Mouse (Mus musculus) midbrain, embryonic 11.5 days (tissue): ENCODE results near the gene Gltpd2. TPM values are rescaled to one million over a fixed set of nuclear protein-coding genes. Genes with fewer than 3 reads are reported as not detected.
A peak's percentile ranks its signal among the peaks of the same experiment; 100 is the strongest.

Source experiments
- ATAC-seq: fragments of 200-750 bp; cut with Nextera tagmentation; 2 replicates; pipeline ENCODE4 v1.8.0; 2017; ENCODE audit warnings: moderate TSS enrichment, moderate library complexity; ENCODE audit not compliant: low FRiP score
- DNase-seq: peaks from one replicate; pipeline ENCODE4 v3.0.0; 2015; ENCODE audit warnings: low spot score; ENCODE audit errors: missing footprints
- H3K27ac ChIP-seq: fragments of 300-500 bp; sonication (generic); 2 replicates; pipeline ENCODE4 v1.5.1; 2014; ENCODE audit warnings: low read depth, low read length
- H3K27me3 ChIP-seq: fragments of 300-500 bp; sonication (generic); 2 replicates; pipeline ENCODE4 v1.6.1; 2014; ENCODE audit warnings: mild to moderate bottlenecking, low read length, moderate library complexity, mixed read lengths; ENCODE audit not compliant: control insufficient read depth, insufficient read depth
- H3K36me3 ChIP-seq: fragments of 300-500 bp; sonication (generic); 2 replicates; pipeline ENCODE4 v1.6.1; 2014; ENCODE audit warnings: mild to moderate bottlenecking, low read length, moderate library complexity, mixed read lengths; ENCODE audit not compliant: control insufficient read depth, insufficient read depth
- H3K4me1 ChIP-seq: fragments of 300-500 bp; sonication (generic); 2 replicates; pipeline ENCODE4 v1.6.1; 2014; ENCODE audit warnings: low read length; ENCODE audit not compliant: control insufficient read depth, insufficient read depth
- H3K4me2 ChIP-seq: fragments of 300-500 bp; sonication (generic); 2 replicates; pipeline ENCODE4 v1.6.1; 2014; ENCODE audit warnings: mild to moderate bottlenecking, moderate library complexity
- H3K4me3 ChIP-seq: fragments of 300-500 bp; sonication (generic); 2 replicates; pipeline ENCODE4 v1.5.1; 2014; ENCODE audit warnings: low read depth, low read length
- H3K9ac ChIP-seq: fragments of 300-500 bp; sonication (generic); 2 replicates; pipeline ENCODE4 v1.6.1; 2014; ENCODE audit warnings: low read length
- H3K9me3 ChIP-seq: fragments of 300-500 bp; sonication (generic); 2 replicates; pipeline ENCODE4 v1.6.1; 2016; ENCODE audit warnings: low read length; ENCODE audit not compliant: control insufficient read depth
- WGBS: fragments of 180-500 bp; shearing (Covaris S2); extraction: QIAGEN DNeasy Blood & Tissue Kit; methylation state at CpG from one replicate; pipeline ENCODE4 v1.1.7; 2014; 5-methylcytosine and 5-hydroxymethylcytosine counted together
- polyA plus RNA-seq: library from polyadenylated mRNA; unstranded; fragments of >200 nt; fragmentation: Nextera tagmentation; extraction: Ambion mirVana; gene quantifications from 2 replicates; pipeline ENCODE4 v1.2.1, GENCODE M21; 2014

Gltpd2 gene
- polyA plus RNA-seq, 1 experiment from 2014 or later = 0.18 TPM

DNA sequence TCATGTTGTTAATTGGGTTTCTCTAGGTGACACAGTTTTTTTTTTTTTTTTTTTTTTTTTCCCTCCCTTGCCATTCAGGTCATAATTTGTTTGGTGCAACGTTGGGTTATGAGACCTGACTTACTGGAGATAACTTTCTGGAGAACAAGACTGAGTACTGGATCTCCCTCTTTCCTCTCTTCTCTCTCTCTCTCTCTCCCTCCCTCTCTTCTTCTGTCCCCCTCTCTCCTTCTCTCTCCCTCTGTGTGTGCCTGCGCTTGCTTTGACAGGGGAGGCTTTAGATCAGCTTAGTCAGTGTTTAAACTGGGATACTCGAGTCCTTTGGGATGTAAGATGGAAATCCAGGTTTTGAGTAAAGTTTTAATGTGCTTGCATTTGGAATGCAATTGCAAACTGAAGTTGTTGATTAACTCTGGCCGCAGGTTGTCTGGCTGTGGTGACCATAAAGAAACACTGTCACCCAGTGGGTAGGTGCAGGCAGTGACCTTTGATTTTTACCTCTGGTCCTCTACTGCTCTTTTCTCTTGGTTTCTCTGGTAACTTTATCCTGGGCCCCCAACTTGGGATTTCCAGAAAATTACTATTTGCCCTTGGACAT lies 45.4 kb downstream of the Gltpd2 start:
- Histone ChIP-seq H3K27me3 (no peaks in the 10 kb centered on the region), H3K4me3 (0 out of 2 replicates have a peak overlapping the region, but pooled peaks have one; percentile 86), H3K27ac (no peak overlapping the region), H3K4me2 (peak overlapping the region; percentile 96), H3K9me3 (no peaks in the 10 kb centered on the region), H3K36me3 (no peaks in the 10 kb centered on the region), H3K9ac (no peak overlapping the region), H3K4me1 (peaks cover 16% of the 10 kb centered on the region)
- WGBS = 42% methylated on average over 4 of the region's 4 CpGs
- DNase-seq = no peak
- ATAC-seq = no peak

DNA sequence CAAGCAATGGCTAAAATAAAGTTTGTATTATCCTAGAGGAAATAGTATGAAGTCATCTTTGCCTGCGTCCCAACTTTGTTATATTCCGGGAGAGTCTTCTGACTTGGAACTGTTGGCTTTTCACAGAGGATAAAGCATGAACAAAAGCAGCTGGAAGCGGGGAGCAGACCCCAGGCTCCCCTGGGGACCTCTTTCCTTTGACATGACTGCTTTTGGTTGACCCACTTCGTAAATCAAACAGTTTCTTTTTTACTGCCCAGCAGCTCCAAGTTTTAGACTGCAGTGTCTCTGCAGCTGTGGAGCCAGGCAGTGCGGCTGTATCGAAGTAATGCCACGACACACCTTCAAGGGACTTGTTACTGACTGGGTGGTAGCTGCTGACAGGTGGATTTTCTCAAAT lies 47.6 kb downstream of the Gltpd2 start:
- no peaks in the 10 kb centered on the region for H3K36me3 ChIP-seq
- H3K27me3 ChIP-seq = no peaks in the 10 kb centered on the region
- no peaks in the 10 kb centered on the region for H3K9me3 ChIP-seq
- peaks cover 16% of the 10 kb centered on the region for H3K4me1 ChIP-seq
- no peak overlapping the region for H3K9ac ChIP-seq
- no peak for DNase-seq
- no peak overlapping the region for H3K27ac ChIP-seq
- ATAC-seq = no peak
- WGBS = 73% methylated on average over 7 of the region's 7 CpGs
- no peak overlapping the region for H3K4me3 ChIP-seq
- no peak overlapping the region for H3K4me2 ChIP-seq

Other genes starting within 250 kb of the Gltpd2 start
- 0.21 TPM in 1 of 2 replicates, not detected in the other for gene Alox12e, start 196.6 kb upstream of the Gltpd2 start, polyA plus RNA-seq
- gene Alox15, start 167.2 kb upstream of the Gltpd2 start, polyA plus RNA-seq = 0.12 and 0.14 TPM in 2 replicates
- 32.5 and 33.7 TPM in 2 replicates for gene Pelp1, start 109.2 kb upstream of the Gltpd2 start, polyA plus RNA-seq
- 28.9 and 31.3 TPM in 2 replicates for gene Arrb2, start 86.6 kb upstream of the Gltpd2 start, polyA plus RNA-seq
- gene Med11, start 67.3 kb upstream of the Gltpd2 start, polyA plus RNA-seq = 37.7 and 42.1 TPM in 2 replicates
- gene Zmynd15, start 59.8 kb upstream of the Gltpd2 start, polyA plus RNA-seq = 0.18 and 0.26 TPM in 2 replicates
- 0.50 and 0.82 TPM in 2 replicates for gene Cxcl16, start 59.2 kb upstream of the Gltpd2 start, polyA plus RNA-seq
- not detected in 2 replicates for gene Tm4sf5, start 14.0 kb upstream of the Gltpd2 start, polyA plus RNA-seq
- 0.42 TPM in 1 of 2 replicates, not detected in the other for gene Vmo1, start 4.6 kb upstream of the Gltpd2 start, polyA plus RNA-seq
- gene Psmb6, start 6.2 kb downstream of the Gltpd2 start, polyA plus RNA-seq = 826 and 909 TPM in 2 replicates
- gene Gm40193, start 13.7 kb downstream of the Gltpd2 start, polyA plus RNA-seq = not detected in 2 replicates
- 3.5 and 4.0 TPM in 2 replicates for gene Pld2, start 20.9 kb downstream of the Gltpd2 start, polyA plus RNA-seq
- 12.3 and 12.9 TPM in 2 replicates for gene Mink1, start 43.7 kb downstream of the Gltpd2 start, polyA plus RNA-seq
- gene 4930544D05Rik, start 96.7 kb downstream of the Gltpd2 start, polyA plus RNA-seq = not detected in 2 replicates
- not detected in 2 replicates for gene Chrne, start 100.0 kb downstream of the Gltpd2 start, polyA plus RNA-seq
- 0.61 and 0.81 TPM in 2 replicates for gene Gp1ba, start 119.9 kb downstream of the Gltpd2 start, polyA plus RNA-seq
- 87.0 and 87.9 TPM in 2 replicates for gene Rnf167, start 128.0 kb downstream of the Gltpd2 start, polyA plus RNA-seq
- 134 and 142 TPM in 2 replicates for gene Slc25a11, start 128.3 kb downstream of the Gltpd2 start, polyA plus RNA-seq
- 1,303 and 1,326 TPM in 2 replicates for gene Pfn1, start 135.4 kb downstream of the Gltpd2 start, polyA plus RNA-seq
- gene Eno3, start 138.0 kb downstream of the Gltpd2 start, polyA plus RNA-seq = 13.8 and 14.3 TPM in 2 replicates
- 138 and 139 TPM in 2 replicates for gene Spag7, start 150.2 kb downstream of the Gltpd2 start, polyA plus RNA-seq
- 6.6 and 6.7 TPM in 2 replicates for gene Camta2, start 168.9 kb downstream of the Gltpd2 start, polyA plus RNA-seq
- gene Inca1, start 181.0 kb downstream of the Gltpd2 start, polyA plus RNA-seq = 1.3 TPM in 2 replicates
- gene Kif1c, start 181.4 kb downstream of the Gltpd2 start, polyA plus RNA-seq = 6.1 and 7.1 TPM in 2 replicates
- gene Zfp3, start 245.0 kb downstream of the Gltpd2 start, polyA plus RNA-seq = 10.2 and 11.0 TPM in 2 replicates